In the genomic region with DNA sequence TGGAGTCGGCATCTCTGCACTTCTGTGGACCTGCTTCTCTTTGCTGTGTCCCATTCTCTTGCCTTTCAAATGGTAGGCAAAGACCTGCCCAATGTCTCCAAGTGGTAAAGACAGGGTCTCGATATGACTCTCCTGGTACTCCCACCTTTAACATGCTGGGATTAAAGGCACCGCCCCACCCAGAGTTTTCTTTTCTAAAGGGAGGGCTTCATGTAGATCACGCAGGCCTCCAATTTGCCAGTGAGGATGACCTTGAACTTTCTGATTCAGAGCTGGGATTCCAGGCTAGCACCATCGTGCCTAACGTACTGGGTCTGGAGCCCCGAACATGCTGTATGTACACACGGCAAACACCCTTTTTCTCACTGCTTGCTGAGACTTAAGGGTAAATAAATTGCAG, we compare ENCODE assay signal across 9 mouse cellular contexts. TPM values are rescaled to one million over a fixed set of nuclear protein-coding genes. Genes with fewer than 3 reads are reported as not detected.
DNase-seq lines count a peak whose midpoint lies in the region; ATAC-seq and TF ChIP-seq lines count a peak whose summit lies in the region.
"Had no signal": no experiment of that assay in that cellular context is flagged by ENCODE, and none has a peak within 500 bp of the region (broad histone marks: within the 10 kb centered on the region; RNA-seq: fewer than 3 reads in every experiment).

No protein-coding gene starts in this region.

- peak overlapping the region; percentile 66 for H3K4me3 ChIP-seq in heart, embryonic 11.5 days (ENCODE audit: low read depth, low read length)
- peak overlapping the region; percentile 52 for H3K4me3 ChIP-seq in forebrain, embryonic 14.5 days (ENCODE audit: low read depth, low read length)
- H3K4me3 ChIP-seq in liver, postnatal 0 days (ENCODE audit: low read depth, low read length) = peak overlapping the region; percentile 54

- H3K9me3 ChIP-seq in heart, embryonic 11.5 days (replicated peaks; ENCODE audit: control insufficient read depth, low read length) = no peaks in the 10 kb centered on the region
- H3K9me3 ChIP-seq in forebrain, embryonic 14.5 days (replicated peaks; ENCODE audit: control insufficient read depth, low read length) = no peaks in the 10 kb centered on the region
- no peaks in the 10 kb centered on the region for H3K9me3 ChIP-seq in liver, postnatal 0 days (ENCODE audit: low read length)

- no peaks in the 10 kb centered on the region for H3K27me3 ChIP-seq in heart, embryonic 11.5 days (ENCODE audit: control insufficient read depth, insufficient read depth, low read length)
- H3K27me3 ChIP-seq in forebrain, embryonic 14.5 days (replicated peaks; ENCODE audit: control insufficient read depth, insufficient read depth, low read length) = no peaks in the 10 kb centered on the region
- H3K27me3 ChIP-seq in liver, postnatal 0 days (ENCODE audit: insufficient read depth, low read length) = no peaks in the 10 kb centered on the region
- H3K27me3 ChIP-seq: Patski had no signal

- peak overlapping the region; percentile 95 for H3K4me2 ChIP-seq in heart, embryonic 11.5 days
- peak overlapping the region; percentile 87 for H3K4me2 ChIP-seq in forebrain, embryonic 14.5 days (ENCODE audit: low read length)
- H3K4me2 ChIP-seq in liver, postnatal 0 days (ENCODE audit: low read depth, low read length) = peak overlapping the region; percentile 94

- TF ChIP-seq EP300 in liver, postnatal 0 days (IDR thresholded peaks at IDR 0.05; ENCODE audit: low read depth) = no peak

- ATAC-seq in heart, embryonic 11.5 days (replicated peaks; ENCODE audit: insufficient number of reproducible peaks, low FRiP score, low TSS enrichment) = no peak
- ATAC-seq in forebrain, embryonic 14.5 days = no peak
- no peak for ATAC-seq in liver, postnatal 0 days

- peak overlapping the region; percentile 94 for H3K27ac ChIP-seq in heart, embryonic 11.5 days (ENCODE audit: low read depth, low read length)
- peak overlapping the region; percentile 84; the same call in 1 of the 2 replicates for H3K27ac ChIP-seq in forebrain, embryonic 14.5 days (ENCODE audit: low read depth, low read length)
- H3K27ac ChIP-seq in liver, postnatal 0 days (ENCODE audit: low read depth) = peak overlapping the region; percentile 93

- peak overlapping the region; percentile 81 for H3K9ac ChIP-seq in heart, embryonic 11.5 days (ENCODE audit: low read depth, low read length)
- peak overlapping the region; percentile 63 for H3K9ac ChIP-seq in forebrain, embryonic 14.5 days (ENCODE audit: low read length)
- peak overlapping the region; percentile 80 for H3K9ac ChIP-seq in liver, postnatal 0 days (replicated peaks)

- WGBS in heart, embryonic 11.5 days (ENCODE audit: insufficient replicate concordance) = 3% methylated on average over 8 of the region's 8 CpGs
- WGBS in forebrain, embryonic 14.5 days = 3% methylated on average over 8 of the region's 8 CpGs
- WGBS in liver, postnatal 0 days (ENCODE audit: insufficient replicate concordance) = 1% methylated on average over 8 of the region's 8 CpGs

- H3K4me1 ChIP-seq in heart, embryonic 11.5 days (ENCODE audit: control insufficient read depth, insufficient read depth, low read length) = peaks cover 24% of the 10 kb centered on the region
- peaks cover 26% of the 10 kb centered on the region for H3K4me1 ChIP-seq in forebrain, embryonic 14.5 days (ENCODE audit: control insufficient read depth, insufficient read depth, low read length)
- H3K4me1 ChIP-seq in liver, postnatal 0 days (ENCODE audit: insufficient read depth) = peaks cover 37% of the 10 kb centered on the region

- H3K36me3 ChIP-seq in heart, embryonic 11.5 days (ENCODE audit: control insufficient read depth, insufficient read depth, low read length) = peaks cover 3% of the 10 kb centered on the region; the same call in 1 of the 2 replicates
- peaks cover 4% of the 10 kb centered on the region for H3K36me3 ChIP-seq in forebrain, embryonic 14.5 days (ENCODE audit: control insufficient read depth, insufficient read depth, low read length)
- H3K36me3 ChIP-seq in liver, postnatal 0 days (replicated peaks; ENCODE audit: insufficient read depth, low read length) = no peaks in the 10 kb centered on the region; the same call in 1 of the 2 replicates

- DNase-seq in heart, adult 9 months (ENCODE audit: low spot score in 2 of 2) = no peak
- DNase-seq in ES-CJ7 (ENCODE audit: low read depth, low spot score) (peak; percentile 68), MN1 (ENCODE audit: low spot score) (no peak)
- no peak for DNase-seq in forebrain, embryonic 14.5 days (ENCODE audit: low spot score)
- DNase-seq in liver, postnatal 0 days = no peak
- DNase-seq in gastrocnemius, postnatal 4 days (ENCODE audit: low spot score in 2 of 2) = no peak
- DNase-seq in kidney, postnatal 14 days = no peak

- no peak for TF ChIP-seq CTCF in liver, postnatal 0 days (IDR thresholded peaks at IDR 0.05; ENCODE audit: low read depth)

RNA-seq across cellular contexts. Expression of a gene that starts 6.1 kb away (rescaled TPM):
- 291 and 322 TPM in 2 replicates for polyA plus RNA-seq in heart, embryonic 11.5 days (2014; fragmentation: Nextera tagmentation; extraction: Ambion mirVana)
- 379 and 393 TPM in 2 replicates for polyA plus RNA-seq in forebrain, embryonic 14.5 days (2014; fragmentation: Nextera tagmentation; extraction: Ambion mirVana)
- 115 and 116 TPM in 2 replicates for polyA plus RNA-seq in liver, postnatal 0 days (2015; fragmentation: Nextera tagmentation; extraction: Ambion mirVana)
- 100 to 1,000 TPM; 155 to 163 TPM for total RNA-seq in gastrocnemius, postnatal 4 days (2021)

RNA-seq across cellular contexts. Expression of a gene that starts 14.2 kb away (rescaled TPM):
- 11.0 and 11.2 TPM in 2 replicates for polyA plus RNA-seq in heart, embryonic 11.5 days (2014; fragmentation: Nextera tagmentation; extraction: Ambion mirVana)
- polyA plus RNA-seq in forebrain, embryonic 14.5 days (2014; fragmentation: Nextera tagmentation; extraction: Ambion mirVana) = 2.2 and 2.5 TPM in 2 replicates
- 0.75 and 1.0 TPM in 2 replicates for polyA plus RNA-seq in liver, postnatal 0 days (2015; fragmentation: Nextera tagmentation; extraction: Ambion mirVana)
- 1 to 10 TPM; 8.0 to 9.6 TPM for total RNA-seq in gastrocnemius, postnatal 4 days (2021)

RNA-seq across cellular contexts. Expression of a gene that starts 14.6 kb away (rescaled TPM):
- 17.5 and 17.6 TPM in 2 replicates for polyA plus RNA-seq in heart, embryonic 11.5 days (2014; fragmentation: Nextera tagmentation; extraction: Ambion mirVana)
- polyA plus RNA-seq in forebrain, embryonic 14.5 days (2014; fragmentation: Nextera tagmentation; extraction: Ambion mirVana) = 51.4 and 63.1 TPM in 2 replicates
- 5.8 and 6.6 TPM in 2 replicates for polyA plus RNA-seq in liver, postnatal 0 days (2015; fragmentation: Nextera tagmentation; extraction: Ambion mirVana)
- 10 to 100 TPM; 10.2 to 12.2 TPM for total RNA-seq in gastrocnemius, postnatal 4 days (2021)

RNA-seq across cellular contexts. Expression of a gene that starts 30.2 kb away (rescaled TPM):
- polyA plus RNA-seq in heart, embryonic 11.5 days (2014; fragmentation: Nextera tagmentation; extraction: Ambion mirVana) = 56.3 and 59.1 TPM in 2 replicates
- 21.6 and 24.1 TPM in 2 replicates for polyA plus RNA-seq in forebrain, embryonic 14.5 days (2014; fragmentation: Nextera tagmentation; extraction: Ambion mirVana)
- 25.1 and 27.0 TPM in 2 replicates for polyA plus RNA-seq in liver, postnatal 0 days (2015; fragmentation: Nextera tagmentation; extraction: Ambion mirVana)
- 1 to 10 TPM; 4.5 to 5.7 TPM for total RNA-seq in gastrocnemius, postnatal 4 days (2021)
